Mouse (Mus musculus) neural tube, embryonic 13.5 days (tissue): ENCODE measurements around the gene Rtn4. TPM values are rescaled to one million over a fixed set of nuclear protein-coding genes. Genes with fewer than 3 reads are reported as not detected.

Source experiments
- polyA plus RNA-seq: library from polyadenylated mRNA; unstranded; fragments of >200 nt; fragmentation: Nextera tagmentation; extraction: Ambion mirVana; gene quantifications from 2 replicates; pipeline ENCODE4 v1.2.1, GENCODE M21; 2015

Gene Rtn4
- polyA plus RNA-seq, 1 experiment from 2014 or later, result 115 TPM

Other genes starting within 250 kb of the Rtn4 start
- gene Prorsd1, start 177.9 kb upstream of the Rtn4 start, polyA plus RNA-seq, result 14.4 and 17.8 TPM in 2 replicates
- gene Mtif2, start 166.5 kb upstream of the Rtn4 start, polyA plus RNA-seq, result 53.1 and 59.4 TPM in 2 replicates
- 0.35 TPM in 1 of 2 replicates, not detected in the other for gene Clhc1, start 145.0 kb upstream of the Rtn4 start, polyA plus RNA-seq
- 685 and 734 TPM in 2 replicates for gene Rps27a, start 144.8 kb upstream of the Rtn4 start, polyA plus RNA-seq
- 0.36 and 0.43 TPM in 2 replicates for gene 4931440F15Rik, start 132.7 kb downstream of the Rtn4 start, polyA plus RNA-seq